Mouse (Mus musculus): ENCODE results near the gene Anxa3.

The Anxa3 gene

DNA sequence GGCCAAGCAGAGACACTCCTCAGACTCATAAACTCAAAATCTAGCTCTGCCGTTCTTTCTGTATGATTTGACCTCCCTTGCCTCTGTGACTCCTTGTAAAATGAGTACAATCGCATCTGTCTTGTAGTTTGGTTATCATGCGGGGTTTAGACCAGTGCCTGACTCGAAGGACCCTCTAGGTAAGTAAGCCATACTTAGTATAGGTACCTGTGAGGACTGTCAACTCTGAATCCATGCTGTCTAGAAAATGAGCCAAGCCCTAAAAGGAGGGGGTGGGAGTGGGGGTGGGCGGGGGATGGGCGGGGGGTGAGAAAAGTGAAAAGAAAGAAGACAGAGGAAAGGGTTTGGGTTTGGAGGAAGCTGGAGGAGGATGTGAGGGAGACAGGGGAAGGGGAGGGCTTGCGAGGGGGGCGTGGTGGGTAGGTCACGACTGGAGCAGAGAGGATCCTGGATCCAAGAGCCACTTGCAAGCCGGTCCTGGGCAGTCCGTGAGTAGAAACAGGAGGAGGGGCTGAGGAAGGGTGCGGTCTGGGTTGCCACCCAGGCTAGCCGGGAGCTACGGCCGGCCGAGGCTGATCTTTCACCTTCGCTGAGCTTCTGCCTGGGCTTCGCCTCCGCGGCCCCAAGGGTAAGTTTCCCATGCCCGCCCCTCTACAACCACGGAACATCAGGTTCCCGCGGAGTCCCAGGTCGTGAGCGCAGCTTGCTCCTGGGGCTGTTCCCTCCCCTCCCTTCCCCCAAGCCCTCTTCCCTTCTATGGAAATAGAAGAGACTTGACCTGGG is at the start of gene Anxa3:
TSS of gene Anxa3 (plus strand) at position 404 of the 783 bp plus-strand sequence.
- DNase-seq = no peak

DNA sequence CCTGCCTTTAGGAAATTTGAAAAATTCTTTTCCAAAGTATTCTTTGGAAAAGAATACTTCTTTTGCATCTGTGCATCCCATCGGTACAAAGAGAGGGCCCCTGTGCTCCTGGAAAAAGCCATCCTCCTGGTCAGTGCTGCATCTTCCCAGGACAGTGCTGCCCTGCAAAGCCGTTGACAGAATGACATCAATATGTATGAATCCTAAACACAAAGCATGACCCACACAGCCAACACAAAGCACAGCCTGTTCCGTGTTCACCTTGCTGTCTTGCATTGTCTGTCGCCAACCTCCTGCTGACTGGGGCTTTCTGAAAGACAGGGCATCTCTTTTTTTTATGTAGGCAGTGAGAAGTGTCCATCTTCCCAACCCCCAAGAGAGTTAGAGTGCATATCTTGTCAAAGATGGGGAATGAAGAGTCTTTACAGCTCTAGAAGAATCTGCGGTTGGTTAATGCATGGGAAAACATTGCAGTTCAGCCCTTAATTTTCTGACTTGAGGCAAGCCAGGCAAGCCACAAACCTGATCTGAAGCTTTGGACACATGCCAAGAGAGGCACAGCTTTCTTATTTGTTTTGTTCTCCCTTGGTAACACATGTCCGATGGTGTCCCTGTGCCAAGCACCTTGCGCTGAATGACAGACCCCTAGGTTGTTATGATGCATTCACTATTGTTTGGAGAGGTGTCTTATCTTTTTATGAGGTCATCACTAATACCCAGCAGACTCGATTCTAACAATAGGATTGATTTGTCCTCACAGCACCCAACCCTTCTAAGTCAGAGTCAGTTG is 45.7 kb upstream of the Anxa3 start:
- no peak for DNase-seq

DNA sequence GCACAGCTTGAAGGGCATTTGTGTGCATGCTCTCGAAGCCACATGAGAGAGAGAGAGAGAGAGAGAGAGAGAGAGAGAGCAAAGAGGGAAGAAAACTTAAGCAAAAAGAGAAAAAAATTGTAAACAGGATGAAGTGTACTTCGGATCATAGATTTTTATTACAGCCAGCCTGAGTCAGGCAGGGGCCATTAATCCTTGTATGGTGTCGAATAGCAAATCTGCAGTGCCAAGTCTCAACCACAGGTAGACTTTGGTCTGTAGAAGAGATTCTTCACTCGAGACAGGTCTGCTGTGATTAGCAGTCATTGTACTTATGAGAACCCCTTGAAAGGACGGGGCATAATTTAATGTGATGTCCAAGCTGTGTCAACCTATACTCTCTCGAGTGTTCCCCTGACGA is 35.5 kb upstream of the Anxa3 start:
- DNase-seq = no peak

DNA sequence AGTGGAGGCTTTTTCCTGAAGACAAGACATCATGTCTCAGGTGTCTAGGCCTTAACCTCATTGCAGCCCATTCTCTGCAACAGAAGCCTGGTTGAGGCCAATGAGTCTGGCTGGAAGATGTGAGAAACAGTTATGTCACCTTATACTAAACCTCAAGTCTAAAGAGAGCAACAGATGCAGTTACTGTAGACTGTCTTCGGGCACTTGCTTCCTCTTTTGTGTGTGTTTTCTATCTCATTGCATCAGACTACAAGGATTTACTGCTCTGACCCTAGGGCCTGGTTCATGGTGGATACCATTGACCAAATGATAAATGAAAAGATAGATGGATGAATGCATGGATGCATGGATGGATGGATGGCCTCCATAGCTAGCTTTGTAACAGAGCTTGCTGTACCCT is 31.1 kb upstream of the Anxa3 start:
- DNase-seq = no peak

DNA sequence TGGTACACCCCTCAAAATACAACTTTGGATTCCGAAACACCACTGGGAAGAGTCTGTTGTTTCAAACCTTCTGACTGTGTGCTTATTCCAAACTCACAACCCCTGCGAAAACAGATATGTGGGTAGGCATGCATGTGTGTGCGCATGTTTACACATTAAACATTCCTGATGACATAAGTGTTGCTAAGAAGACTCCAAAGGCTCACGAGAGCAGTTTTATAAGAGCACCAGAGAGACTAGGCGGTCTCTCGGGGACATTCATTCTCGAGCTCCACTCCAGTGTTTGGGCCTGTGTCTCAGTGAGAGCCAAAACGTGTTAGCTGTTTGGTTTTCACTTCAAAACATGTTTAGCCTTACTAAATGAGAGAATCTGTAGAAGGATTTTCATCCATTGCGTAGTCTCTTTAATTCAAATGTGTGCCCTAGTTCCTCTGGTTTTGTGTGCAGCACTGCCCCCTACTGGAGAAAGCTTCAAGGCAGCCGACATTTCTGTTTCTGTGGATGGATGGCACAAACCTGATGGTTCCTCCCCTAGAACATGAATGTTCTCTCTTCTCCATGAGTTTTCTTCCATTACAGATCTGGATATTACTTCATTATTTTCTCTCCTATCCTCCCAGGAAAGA is 24.2 kb upstream of the Anxa3 start:
- DNase-seq = peak; percentile 34

DNA sequence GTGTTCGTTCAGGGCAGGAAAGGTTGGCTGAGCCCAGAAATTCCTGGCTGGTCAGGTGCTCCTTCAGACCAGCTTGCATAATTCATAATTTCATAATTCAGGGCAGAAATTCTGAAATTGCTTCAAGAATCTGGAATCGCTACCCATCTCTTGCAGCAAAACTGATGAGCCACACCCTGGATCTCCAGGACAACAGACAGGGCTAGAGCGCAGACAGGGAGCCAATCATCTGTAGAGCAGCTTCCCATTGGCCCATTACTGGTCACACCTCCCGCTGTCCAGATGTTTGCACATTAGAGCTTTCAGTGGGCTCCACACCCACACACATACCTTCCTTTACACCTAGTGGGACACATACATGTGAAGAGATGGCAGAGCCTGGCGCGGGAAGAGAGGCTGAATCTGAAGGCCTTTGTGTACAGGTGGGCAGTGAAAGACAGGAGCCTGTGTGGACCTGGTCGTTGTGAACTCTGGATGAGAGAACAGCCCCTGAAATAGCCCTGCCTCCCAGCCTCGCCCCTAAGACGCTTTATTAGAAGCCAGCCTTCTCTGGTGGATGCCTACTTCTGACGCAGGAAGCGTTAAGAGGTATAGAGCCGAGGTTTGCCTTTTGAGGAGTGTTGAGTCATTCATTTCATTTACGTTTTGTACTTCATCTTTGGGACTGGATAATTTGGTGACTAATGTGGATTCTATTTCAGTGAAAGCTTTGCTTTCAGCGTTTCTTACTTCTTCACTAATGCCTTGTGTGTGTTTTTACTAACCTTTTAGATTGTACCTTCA is 9.4 kb upstream of the Anxa3 start:
- DNase-seq = no peak

DNA sequence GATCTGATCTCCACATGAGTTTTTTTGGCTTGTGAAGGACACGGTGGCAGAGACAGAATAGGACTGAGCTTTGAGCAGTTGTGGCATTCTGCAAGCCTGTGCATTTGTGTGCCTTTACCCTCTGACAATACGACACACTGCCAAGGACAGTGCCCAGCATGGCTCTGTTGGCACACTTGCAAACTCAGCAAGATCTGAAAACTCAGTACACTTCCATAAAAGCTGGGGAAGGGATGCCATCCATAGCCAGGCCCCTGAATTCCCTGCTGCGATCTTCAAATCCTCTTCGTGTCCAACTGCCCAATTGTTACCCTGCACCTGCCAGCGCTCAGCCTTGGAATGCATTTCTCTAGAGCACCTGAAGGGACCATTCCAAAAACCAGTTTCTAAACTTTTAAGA is 8.0 kb upstream of the Anxa3 start:
- no peak for DNase-seq

DNA sequence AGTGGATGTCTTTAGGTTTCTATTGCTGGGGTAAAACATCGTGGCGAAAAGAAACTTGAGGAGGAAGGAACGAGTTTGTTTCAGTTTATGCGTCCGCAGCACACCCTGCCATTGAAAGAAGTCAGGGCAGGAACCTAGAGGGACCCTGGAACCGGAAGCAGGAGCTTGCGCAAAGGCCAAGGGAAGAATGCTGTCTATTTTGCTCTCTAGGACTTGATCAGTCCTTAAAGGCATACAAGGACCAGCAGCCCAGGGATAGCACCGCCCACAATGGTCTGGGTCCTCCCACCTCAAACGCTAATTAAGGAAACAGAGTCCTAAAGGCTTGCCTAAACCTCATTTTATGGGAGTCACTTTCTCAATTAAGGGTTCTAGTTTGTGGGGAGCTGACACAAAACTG is 717 bp upstream of the Anxa3 start:
- no peak for DNase-seq

DNA sequence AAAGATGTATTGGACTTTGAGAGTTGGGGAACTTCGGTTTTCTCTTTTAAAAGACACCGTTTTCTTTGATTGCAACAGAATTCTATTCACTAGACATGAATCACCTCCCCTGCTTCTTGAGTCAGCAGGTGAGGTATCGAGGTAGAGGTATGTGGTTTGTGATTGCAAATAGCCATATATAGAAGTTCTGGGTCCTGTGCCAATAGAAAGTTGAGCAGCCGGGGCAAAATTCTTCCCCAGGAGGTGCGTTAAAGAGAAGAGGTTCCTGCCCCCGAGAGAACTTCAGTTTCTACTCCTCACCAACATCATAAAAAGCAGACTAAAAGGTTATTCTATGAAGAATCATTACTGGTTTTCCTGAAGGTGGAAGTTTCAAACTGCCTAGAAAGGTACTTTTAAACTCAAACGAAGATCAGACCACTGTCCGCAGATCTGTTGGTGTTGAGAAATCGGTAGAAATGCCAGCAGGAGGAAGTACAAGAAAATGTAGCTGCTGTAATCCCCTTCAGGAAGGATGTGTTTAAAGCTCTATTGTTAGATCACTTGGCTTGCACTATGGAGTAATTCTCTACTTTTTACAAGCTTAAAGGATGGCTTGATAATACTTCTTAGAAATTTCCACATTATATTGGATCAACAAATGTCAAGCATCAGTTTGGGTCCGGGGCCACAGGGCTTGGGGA is 955 bp downstream of the Anxa3 start:
- DNase-seq = no peak

DNA sequence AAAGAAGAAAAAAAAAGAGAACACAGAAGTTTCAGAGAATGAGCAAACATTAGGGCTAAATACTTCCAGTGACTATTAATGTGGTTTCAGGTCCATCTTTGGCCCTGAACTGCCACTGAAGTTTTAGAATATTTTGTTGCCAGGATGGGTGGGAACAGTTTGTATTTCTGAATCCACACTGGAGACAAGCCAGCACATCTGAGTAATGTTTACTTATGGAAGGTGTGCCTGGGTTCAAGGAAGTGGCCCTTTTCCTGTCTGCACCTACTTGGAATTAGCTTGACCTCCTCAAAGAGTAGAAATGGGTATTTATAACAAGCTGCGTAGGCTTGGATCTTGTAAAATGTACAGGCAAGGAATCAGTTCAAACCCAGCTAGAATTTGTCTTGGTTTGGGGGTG is 2.6 kb downstream of the Anxa3 start:
- DNase-seq = no peak

DNA sequence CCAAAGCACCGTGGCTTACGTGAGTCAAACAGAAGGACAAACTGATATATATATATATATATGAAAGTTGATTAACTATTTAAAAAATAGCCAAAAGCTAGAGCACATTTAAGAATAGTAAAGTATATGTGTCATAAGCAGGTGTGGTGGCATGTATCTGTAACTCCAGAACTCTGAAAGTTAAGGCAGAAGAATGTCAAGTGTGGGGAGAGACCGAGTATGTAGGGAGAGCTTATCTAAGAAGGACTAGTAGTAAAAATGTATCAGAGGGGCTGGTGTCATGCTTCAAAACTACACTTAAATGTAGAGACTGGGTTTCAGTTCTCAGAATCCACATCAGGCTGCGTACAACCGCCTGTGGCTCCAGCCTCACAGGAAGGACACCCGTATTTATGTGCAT is 4.3 kb downstream of the Anxa3 start:
- no peak for DNase-seq

DNA sequence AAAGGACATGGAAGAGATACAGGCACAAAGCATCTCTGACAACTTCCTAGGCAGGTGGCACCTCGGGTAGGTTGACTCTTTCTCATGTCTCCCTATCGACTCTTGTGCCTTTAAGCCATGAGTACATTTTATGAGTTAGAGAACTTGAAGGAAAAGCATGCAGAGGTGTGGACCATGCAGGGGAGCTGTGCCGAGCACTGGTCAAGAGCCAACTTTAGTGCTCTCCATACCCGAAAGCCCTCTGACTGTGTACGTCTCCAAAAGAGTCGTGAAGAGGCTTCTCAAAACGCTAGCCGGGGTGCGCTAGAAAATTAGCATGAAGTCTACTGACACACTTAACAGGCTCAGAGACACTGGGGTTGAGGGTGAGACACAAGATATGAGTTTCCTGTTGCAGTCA is 6.0 kb downstream of the Anxa3 start:
- no peak for DNase-seq

DNA sequence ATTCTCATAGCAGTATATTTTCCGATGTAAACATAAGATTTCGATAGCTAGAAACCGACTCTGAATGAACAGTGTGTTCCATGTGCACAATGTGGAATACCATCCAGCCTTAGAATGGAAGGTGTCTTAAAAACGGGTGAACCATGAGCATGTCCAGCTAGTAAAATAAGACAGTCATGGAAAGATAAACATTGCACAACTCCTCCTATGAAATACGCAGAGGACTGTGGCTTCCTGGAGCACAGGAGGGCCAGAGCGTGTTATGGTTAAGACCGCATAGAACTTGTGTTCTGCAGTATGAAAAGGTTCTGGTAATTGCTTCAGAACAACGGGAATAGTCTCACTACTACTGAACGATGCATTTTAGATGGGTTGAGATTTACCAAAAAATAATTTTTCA is 6.8 kb downstream of the Anxa3 start:
- DNase-seq = no peak

DNA sequence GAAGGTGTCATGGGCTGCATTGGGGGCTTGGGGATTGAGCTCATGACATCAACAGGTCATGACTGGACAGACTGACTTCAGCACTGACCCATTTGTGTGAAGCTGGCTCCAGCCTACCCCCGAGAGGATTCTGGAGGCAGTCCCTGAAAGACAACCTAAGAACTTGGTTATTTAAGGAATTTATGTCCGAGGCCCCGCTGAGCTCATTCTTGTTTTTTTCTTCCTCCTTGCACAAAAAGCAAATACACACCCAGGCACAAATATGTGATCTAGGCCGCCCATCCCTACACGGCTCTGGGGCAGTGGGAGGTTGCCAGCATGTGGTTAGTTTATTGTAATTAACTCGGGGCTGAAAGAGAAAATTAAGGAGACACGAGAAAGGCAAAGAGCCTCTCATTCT is 9.0 kb downstream of the Anxa3 start:
- DNase-seq = no peak

DNA sequence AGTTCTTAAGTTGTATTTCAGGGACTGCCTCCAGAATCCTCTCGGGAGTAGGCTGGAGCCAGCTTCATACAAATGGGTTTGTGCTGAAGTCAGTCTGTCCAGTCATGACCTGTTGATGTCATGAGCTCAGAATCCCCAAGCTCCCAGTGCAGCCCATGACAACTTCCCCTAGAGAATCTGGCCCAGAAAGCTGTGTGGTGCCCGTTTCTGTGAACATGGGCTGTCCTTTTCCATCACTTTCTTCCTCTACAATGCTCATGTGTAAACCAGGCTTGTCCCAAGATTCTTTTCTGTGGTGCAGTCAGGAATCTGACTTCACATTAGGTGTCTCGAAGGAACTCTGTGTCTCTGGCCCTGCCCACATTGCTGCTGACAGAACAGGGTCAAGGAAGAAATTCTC is 10.0 kb downstream of the Anxa3 start:
- DNase-seq = no peak

DNA sequence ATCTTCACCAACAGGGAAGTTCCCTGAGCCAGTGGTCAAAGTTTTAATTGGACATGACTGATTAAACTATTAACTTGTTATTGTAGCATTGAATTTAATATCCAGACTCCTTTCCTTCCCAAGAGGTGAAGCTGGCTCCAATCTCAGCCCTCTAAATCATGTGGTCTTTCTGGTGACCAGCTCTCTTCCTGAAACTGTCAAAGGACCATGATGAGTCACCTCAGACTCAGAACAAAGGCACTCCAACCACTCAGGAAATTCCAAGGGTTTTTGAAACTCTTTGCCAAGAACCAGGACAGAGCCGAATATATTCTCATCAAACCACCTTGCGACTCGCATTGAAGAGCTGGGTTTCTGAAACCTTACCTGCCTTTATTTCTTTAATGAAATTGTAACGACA is 11.2 kb downstream of the Anxa3 start:
- DNase-seq = no peak

DNA sequence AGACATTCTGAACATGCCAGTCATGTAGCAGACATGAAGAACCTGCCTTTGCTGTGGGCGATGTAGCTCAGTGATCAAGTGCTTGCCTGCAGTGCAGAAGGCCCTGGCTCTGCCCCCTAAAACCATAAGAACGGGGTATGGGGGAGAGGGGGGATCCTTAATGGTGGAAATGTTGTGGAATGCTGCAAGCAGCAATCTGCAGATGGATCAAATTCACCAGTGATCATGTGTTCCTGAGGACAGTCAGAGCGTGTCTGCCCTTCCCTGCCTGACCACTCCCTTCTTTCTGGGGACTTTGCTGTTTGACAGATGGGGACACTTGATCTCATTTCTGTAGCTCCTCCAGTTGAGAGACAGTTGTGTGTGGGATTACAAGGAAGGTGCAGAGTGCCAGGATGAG is 11.7 kb downstream of the Anxa3 start:
- DNase-seq = no peak

DNA sequence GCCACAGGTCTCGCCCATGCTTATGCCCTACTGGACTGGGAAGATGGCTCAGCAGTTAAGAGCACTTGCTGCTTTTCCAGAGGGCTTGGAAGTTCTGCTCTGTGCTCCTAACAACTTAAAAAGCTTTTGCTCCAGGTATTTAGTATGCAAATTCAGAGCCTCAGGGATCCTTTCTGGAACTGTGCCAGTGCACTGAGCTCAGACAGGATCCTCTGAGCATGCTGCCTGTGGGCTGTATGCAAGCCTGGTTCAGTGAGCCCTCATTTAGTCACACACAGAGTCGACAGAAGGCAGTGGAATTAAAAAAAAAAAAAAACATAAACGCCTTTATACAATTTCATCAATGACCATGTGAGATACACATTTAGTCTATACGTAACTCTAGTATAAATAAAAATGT is 17.5 kb downstream of the Anxa3 start:
- no peak for DNase-seq

DNA sequence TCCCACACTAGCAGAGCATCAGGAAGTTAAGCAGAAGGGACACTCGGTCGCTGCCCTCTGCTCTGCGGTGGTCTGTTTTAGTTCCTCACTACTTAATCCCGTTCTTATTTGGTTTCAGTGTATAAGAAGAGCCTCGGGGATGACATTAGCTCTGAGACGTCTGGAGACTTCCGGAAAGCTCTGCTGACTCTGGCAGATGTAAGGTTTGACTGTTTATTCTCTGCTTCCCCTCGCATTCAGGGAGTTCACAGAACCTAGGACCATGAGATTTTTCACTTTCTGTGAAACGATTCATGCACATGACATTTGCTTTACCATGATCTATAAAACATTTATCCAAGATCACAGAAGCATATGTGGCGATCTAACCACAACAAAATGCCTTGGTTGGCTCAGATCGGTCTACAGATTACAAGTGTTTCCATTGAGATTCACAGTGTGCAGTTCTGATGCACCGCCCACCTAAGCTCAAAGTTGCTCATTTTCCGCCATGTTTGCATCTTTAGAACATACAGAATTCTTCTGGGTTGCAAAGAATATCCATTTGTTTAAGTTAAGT is 31.7 kb downstream of the Anxa3 start:
- DNase-seq = no peak

DNA sequence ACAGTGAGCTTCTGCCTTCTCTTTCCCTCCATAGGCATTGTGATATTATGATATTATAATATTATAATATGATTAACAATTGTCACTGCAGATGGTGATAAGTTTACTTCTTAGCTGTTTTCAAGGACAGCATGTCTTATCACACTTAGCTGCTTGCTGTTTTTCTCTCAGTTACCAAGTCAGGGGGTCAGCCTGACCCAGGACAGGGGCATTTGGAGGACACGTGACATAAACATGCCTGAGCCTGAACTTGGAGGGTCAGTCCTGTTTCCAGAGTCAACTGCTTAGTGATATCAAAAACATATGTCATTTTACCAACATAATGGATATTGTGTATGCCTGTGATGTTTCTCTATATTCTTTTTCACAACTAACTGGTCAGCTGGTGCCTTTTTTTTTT is 34.0 kb downstream of the Anxa3 start:
- no peak for DNase-seq

DNA sequence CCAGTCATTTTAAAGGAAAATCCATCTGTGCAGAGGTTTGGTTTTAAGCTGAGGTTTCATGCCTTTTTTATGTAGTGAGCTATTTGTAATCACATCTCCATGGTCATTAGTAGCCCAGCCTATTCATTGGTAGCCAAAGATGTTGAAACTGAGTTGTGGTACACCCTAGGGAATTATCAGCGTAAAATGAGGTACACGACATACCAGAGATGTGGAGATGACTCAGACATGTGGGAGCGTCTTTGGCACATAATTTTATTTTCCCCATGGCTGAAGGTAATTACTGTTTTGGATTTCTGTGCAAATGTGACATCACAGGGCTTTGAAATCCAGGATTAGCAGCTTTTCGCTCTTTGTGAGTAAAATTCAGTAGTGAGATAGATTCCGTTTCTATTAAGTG is 41.2 kb downstream of the Anxa3 start:
- DNase-seq = no peak

DNA sequence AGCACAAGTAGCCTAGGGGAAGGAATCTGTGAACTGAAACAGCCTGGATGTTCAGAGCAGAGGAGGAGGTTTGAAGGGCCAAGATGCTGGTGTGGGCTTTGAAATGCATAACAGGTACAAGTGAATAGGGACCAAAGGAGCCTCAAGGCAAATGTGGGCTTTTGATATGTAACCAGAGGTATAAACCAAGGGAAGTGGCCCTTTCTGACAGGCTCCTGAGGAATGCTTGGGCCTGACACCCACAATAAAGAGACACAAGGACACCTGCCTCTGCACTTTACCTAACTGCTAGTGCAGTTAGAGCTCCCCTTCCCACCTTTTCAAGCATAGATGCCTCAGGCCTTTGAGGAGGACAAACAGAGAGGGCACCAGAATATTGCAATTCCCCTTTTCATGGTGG is 54.8 kb downstream of the Anxa3 start:
- no peak for DNase-seq

Measured in cerebellum, adult 8-10 months (tissue).